Mouse (Mus musculus): Measurements from ENCODE around the gene Nmur2.

The Nmur2 gene

GRCm38 (mm10) chr11:56040917-56041316, at the start of gene Nmur2:
Gene Nmur2, minus strand, starts transcription at chr11:56041010.
- DNase-seq, result no peak

DNA sequence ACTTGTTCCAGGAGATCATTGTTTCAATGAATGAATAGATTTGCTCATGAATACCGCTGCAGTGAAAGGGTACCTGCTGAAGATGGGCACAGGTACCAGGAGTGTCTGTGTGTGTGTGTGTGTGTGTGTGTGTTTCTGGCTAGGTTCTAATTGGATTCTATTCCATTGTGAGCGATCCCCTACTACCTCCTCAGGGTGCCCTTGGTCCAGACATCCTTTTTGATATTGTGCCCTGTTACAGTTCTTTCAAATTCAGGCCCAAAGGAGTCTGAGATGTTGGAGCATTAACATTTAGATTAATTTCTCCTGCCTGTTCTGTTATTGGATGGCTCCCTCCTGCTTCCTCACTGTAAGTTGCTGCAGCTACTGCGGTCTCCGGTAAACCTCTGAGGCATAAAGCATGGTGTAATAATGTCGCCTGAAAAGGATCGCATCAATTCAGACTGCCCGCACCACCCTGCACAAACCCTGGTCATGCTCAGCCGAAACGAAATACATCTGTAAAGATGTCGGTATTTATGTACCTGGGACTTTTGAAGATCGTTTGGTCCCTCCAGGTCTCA, 48.4 kb upstream of the Nmur2 start:
- no peak for DNase-seq

GRCm38 (mm10) chr11:56072131-56072530, 31.3 kb upstream of the Nmur2 start:
- no peak for DNase-seq

GRCm38 (mm10) chr11:56069658-56070057, 28.8 kb upstream of the Nmur2 start:
- DNase-seq, result no peak

DNA sequence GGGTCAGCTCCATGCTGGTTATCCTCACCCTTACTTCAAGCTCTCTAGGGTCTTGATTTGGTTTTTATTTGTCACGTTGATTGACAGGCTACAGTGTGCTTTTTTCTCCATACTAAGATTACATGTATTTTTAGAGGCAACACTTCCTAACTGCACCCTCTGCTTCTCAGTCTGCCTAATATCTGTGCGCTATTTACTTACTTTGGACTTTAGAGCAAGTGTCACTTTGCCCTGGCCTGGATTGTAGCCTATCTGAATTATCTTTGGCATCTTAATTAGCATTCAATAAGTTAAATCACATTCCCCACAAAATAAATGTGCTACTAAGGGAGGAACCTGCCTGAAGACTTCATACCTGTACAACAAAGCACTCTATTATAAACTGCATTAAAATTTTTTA, 24.3 kb upstream of the Nmur2 start:
- DNase-seq, result no peak

DNA sequence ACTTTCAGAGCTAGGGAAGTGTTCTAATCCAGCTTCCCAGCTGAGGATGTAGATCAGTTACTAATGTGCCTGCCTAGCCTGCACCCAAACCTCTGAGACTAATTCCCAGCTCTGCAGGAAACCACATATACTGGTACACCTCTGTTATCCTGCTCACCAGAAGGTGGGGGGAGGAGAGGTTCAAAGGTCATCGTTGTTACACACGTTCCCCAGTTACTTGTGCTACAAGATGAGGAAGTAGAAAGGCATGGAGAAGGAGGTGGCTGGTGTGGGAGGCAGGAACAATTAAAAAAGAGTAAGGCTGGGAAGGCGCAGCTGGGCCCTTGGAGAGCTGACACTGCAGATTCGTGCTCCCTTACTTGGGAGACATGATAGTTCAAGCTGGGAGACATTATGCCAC, 23.8 kb upstream of the Nmur2 start:
- DNase-seq, result no peak

GRCm38 (mm10) chr11:56059236-56059635, 18.4 kb upstream of the Nmur2 start:
- DNase-seq, result no peak

GRCm38 (mm10) chr11:56054439-56054838, 13.6 kb upstream of the Nmur2 start:
- peak; percentile 16 for DNase-seq

- no peak for DNase-seq
Observed at GRCm38 (mm10) chr11:56026854-56027253, 14.0 kb downstream of the Nmur2 start.

GRCm38 (mm10) chr11:56025746-56026570, 14.9 kb downstream of the Nmur2 start:
- DNase-seq, result peak; percentile 36

DNA sequence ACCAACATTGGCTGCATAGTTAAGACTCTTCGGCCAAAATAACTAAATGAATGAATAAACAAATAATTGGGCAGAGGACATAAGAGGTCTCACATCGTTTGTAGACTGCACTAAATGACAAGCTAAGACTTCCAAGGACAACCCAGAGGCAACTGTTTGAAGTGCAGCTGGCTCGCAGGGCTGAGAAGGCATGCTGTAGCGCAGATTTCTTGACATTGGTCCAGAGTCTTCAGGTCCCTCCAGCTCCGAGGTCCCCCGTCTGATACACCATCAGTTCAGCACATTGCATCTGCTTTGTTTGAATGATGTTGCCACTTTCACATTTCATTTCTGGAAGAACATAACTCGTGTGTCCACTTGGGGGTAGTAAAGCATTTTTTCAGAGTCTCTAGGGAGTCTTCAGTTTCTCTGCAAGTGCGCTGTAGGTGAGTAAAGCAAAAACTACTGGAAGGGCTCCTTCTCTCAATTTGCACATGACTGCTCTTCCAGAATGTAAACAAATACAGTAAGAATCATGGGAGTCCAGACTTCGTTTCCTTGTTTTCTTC, 27.2 kb downstream of the Nmur2 start:
- peak; percentile 2 for DNase-seq

DNA sequence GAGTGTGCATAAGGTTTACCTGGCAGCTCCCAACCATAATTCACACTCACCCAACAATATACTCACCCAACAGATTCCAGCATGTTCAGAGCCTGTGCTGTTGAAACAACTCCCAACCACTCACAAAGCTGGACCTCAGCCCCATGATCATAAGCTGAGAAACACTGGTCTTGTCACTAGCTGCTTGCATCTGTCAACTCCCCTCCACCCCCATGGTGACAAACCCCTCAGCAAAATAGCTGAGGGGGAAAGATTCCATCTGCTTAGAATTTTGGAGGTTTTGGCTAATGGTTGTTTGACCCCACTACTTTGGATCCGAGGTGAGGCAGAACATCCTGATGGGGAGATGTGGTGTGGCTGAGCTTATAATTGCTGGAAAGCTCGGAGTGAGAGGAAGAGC, 28.4 kb downstream of the Nmur2 start:
- DNase-seq, result no peak

GRCm38 (mm10) chr11:56008277-56008676, 32.5 kb downstream of the Nmur2 start:
- no peak for DNase-seq

DNA sequence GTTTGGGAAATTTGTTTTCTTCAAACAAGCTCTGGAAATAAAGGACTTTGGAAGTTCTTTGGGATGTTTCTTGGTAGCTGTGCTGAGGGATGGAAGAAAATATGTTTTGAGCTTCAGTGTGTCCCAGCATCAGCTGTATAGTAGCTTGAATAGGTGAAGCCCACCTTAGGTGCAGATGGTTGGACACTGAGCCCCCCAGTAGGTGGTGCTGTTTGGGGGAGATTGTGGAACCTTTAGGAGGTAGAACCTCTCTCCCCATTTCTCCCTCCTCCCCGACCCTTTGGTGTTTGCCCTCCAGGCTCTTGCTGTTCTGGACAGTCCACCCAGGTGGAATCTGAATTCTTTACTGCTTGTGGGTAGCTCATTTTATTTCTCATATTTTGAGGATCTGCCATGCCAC, 48.0 kb downstream of the Nmur2 start:
- DNase-seq, result no peak

GRCm38 (mm10) chr11:55992148-55992547, 48.7 kb downstream of the Nmur2 start:
- DNase-seq, result no peak

DNA sequence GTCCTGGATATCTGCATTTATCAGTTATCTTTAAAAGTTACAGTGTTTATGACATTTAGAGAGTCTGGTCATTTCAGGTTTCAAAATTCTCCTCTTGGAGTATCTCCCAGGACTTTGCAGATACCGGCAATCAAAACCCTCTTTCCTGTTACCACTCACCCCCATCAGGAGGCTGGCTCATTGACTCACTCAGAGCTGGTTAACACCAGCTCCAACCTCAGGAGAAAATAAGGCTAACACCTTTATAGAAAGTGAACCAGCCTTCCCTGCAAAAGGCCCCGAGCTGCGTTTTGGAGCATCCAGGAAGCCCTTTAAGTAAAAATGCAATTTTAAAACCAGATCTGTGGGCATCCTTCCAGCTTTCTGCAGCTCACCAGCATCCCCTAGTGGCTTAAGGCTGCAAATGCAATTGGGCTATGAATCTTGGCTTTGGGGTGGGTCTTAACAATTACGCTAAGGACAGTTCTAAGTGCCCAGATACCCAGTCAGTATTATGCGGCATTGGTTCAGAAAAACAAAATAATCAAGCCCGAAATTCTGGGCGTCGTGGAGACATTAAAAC, 49.2 kb downstream of the Nmur2 start:
- peak; percentile 8 for DNase-seq

- no peak for DNase-seq
Observed at GRCm38 (mm10) chr11:55984643-55985042, 56.2 kb downstream of the Nmur2 start.

- DNase-seq, result no peak
Observed at GRCm38 (mm10) chr11:55981656-55982055, 59.2 kb downstream of the Nmur2 start.

GRCm38 (mm10) chr11:55978146-55978545, 62.7 kb downstream of the Nmur2 start:
- DNase-seq, result no peak

All from cerebellum, adult 9-10 months (tissue).